Mouse (Mus musculus) c-Kit-positive CD71-positive TER-119-positive erythroid progenitor cells, embryonic 14.5 days (primary cell): ENCODE measurements around the gene Wee1.
"Not testable (repeated sequence)": the region's sequence is repeated elsewhere in the genome, so short reads cannot be mapped to it uniquely, and the experiment has no call there.

Experiments used
- DNase-seq: peaks from one replicate; pipeline ENCODE4 v3.0.0-alpha.2; 2013; ENCODE audit warnings: low spot score

Wee1 gene

GRCm38 (mm10) chr7:110122565-110123422 is 948 bp downstream of the Wee1 start:
- peak; percentile 45 for DNase-seq

DNA sequence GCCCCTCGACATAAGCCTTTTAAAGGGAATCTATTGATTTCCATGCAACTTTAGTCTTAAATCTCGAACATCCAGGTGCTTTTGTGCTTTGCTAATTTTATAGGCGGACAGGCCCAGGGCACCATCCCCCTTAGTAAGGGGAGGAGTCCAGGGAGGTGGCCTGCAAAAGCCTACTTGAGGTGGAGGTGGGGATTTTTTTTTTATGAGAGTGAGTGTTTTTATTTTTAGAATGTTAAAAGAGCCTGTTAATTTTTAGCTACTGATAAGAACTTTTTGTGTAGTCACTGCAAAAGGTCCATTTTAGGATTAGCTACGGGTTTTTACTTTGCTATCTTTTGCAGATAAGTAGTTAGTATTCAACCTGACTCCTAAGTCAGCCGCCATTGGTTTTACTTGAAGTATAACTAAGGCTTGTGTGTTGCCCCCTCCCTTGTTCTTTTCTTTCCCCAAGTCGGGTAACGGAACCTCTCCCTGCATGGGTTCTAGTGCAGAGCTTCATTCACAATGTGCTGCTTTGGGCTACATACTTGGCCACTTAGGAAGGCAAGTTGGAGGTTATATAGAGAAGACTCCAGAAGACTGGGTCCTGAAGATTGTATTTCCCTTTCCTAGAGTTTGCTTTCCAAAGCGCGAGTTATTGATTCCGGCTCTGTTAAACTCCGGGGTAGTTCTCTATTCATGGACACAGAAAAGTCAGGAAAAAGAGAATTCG is 2.2 kb downstream of the Wee1 start:
- peak; percentile 35 for DNase-seq

GRCm38 (mm10) chr7:110128566-110128965 is 6.7 kb downstream of the Wee1 start:
- no peak for DNase-seq

DNA sequence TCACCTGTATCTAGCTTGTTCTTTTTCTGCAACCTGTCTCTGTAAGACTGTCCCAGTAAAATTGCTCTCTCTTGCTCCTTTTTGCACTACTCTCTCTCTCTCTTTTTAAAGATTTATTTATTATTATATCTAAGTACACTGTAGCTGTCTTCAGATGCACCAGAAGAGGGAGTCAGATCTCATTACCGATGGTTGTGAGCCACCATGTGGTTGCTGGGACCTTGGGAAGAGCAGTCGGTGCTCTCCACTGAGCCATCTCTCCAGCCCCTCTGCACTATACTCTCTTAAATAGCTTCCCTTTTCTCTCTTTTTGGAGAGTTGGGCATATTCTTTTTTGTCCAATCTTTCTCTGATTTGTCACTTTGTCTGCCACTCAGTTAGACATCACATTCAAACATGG is 10.4 kb downstream of the Wee1 start:
- DNase-seq: not testable (repeated sequence)

GRCm38 (mm10) chr7:110133988-110134387 is 12.1 kb downstream of the Wee1 start:
- DNase-seq: no peak

- no peak for DNase-seq
Observed at GRCm38 (mm10) chr7:110138538-110138937, 16.7 kb downstream of the Wee1 start.

- DNase-seq: no peak
Observed at GRCm38 (mm10) chr7:110143863-110144262, 22.0 kb downstream of the Wee1 start.

DNA sequence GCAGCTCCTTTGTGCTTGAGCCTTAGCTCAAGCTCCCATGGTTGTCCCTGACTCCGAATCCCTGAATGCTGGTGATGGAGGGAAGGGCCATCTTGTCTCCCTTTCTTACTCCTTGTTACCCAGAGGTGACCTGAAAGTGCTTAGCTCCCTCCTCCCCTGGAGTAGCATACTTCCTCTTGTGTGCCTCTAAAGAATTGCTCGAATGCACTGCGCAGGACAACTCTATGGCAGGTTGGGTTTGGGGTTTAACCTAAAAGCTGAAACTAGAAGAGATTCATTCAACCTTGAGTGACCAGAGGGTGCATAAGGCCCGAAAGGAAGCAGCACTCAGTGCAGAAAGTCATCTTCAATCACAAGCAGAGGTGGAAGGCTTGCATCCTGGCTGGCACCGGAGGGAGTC is 31.0 kb downstream of the Wee1 start:
- no peak for DNase-seq

GRCm38 (mm10) chr7:110156712-110157260 is 34.9 kb downstream of the Wee1 start:
- no peak for DNase-seq

GRCm38 (mm10) chr7:110157261-110157910 is 35.5 kb downstream of the Wee1 start:
- DNase-seq: no peak

DNA sequence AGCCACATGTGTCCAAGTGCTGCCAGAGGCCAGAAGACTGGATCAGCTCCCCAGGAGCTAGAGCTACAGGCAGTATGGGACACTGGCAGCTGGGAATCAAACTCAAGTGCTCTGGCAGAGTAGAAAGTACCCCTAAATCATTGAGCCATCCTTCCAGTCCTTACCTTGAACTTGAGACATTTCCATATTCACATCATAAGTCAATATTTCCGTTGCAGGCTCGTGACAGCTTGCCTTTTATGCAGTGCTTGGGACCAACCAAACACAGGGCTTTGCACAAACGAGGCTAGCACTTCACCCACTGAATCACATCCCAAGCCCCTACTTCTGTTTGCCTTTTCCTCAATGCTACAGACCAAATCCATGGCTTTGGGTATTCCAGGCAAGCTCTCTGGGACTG is 36.2 kb downstream of the Wee1 start:
- no peak for DNase-seq

DNA sequence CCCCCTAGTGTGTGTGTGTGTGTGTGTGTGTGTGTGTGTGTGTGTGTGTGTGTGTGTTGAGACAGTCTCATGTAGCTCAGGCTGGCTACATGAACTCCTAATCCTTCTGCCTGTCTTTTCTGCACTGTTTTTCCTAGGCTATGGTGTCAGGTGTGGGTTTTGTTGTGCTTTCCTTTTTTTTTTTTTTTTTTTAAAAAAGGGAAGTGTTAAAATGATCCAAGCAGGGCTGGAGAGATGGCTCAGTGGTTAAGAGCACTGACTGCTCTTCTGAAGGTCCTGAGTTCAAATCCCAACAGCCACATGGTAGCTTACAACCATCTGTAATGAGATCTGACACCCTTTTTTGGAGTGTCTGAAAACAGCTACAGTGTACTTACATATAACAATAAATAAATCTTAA is 38.3 kb downstream of the Wee1 start:
- DNase-seq: not testable (repeated sequence)

GRCm38 (mm10) chr7:110160601-110161000 is 38.8 kb downstream of the Wee1 start:
- DNase-seq: no peak

GRCm38 (mm10) chr7:110163024-110163423 is 41.2 kb downstream of the Wee1 start:
- peak; percentile 38 for DNase-seq

DNA sequence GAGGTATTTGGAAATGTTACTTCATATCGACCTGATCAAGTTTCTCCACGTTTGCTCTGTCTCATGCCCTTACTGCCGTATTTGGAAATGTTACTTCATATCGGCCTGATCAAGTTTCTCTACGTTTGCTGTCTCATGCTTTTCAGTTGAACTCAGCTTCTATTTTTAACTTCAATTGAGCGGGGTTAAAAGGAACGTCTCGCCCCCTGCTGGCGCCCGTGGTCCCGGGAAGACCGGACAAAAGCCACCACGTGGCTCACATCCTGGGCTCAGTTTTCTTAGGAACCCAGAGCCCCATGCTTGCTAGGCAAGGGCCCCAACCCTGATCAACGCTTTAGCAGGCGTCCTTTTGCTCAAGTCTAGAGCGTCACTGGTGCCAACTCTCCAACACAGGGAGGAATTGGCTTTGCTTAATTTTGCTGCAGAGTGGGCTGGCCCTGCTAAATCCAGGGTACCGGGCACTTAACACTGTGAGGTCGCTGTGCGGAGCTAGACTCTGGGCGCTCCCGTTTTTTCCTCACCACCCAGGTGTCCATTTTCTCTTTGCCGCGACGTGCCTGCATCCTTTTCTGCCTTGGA is 42.3 kb downstream of the Wee1 start:
- peak; percentile 92 for DNase-seq

DNA sequence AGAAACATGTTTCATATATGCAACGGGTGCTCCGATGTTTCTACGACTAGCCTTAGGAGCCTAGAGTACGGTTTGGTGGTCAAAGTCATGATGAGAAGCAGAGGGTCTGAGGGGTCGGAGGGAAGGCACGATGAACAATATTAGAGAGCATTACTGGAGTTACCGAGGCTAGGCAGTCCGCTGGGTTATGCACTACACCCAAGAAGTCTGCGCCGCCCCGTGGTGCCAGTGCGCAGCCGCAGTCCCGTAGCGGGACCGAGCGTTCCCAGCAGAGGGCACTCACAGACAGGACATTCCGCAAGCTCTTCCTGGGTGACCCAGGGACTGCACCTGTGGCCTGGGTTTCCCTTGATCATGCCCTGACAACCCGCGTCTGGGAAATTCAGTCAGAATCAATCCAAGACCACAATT is 42.9 kb downstream of the Wee1 start:
- DNase-seq: peak; percentile 92

DNA sequence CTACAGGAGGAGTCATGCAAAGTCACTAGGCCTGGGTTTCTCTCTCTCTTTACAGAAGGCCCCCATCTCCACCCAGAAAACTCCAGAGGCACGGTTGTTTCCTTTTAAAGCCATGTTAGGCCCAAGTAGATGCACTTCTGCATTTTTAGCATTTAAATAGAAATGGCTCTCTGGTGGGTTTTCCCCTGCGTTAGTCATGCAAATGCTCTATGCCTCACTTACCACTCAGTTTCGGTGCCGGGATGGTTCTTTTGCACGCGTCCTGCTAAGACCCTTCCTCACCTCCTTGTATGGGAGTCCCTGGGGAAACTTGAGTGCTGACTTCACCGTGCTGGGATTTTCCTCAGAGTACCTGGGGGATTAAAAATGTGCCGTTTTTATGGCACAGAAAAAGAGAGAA is 44.4 kb downstream of the Wee1 start:
- DNase-seq: no peak

GRCm38 (mm10) chr7:110179208-110179607 is 57.4 kb downstream of the Wee1 start:
- DNase-seq: no peak

- DNase-seq: no peak
Observed at GRCm38 (mm10) chr7:110180613-110181012, 58.8 kb downstream of the Wee1 start.

- DNase-seq: no peak
Observed at GRCm38 (mm10) chr7:110181446-110181845, 59.6 kb downstream of the Wee1 start.

GRCm38 (mm10) chr7:110184608-110185007 is 62.8 kb downstream of the Wee1 start:
- DNase-seq: no peak

- no peak for DNase-seq
Observed at GRCm38 (mm10) chr7:110189951-110190350, 68.1 kb downstream of the Wee1 start.
